Mouse (Mus musculus): Measurements from ENCODE around the gene Hist2h2ab. TPM values are rescaled to one million over a fixed set of nuclear protein-coding genes. Genes with fewer than 3 reads are reported as not detected.

Hist2h2ab gene
- polyA plus RNA-seq, 1 experiment: 3.0 TPM

DNA sequence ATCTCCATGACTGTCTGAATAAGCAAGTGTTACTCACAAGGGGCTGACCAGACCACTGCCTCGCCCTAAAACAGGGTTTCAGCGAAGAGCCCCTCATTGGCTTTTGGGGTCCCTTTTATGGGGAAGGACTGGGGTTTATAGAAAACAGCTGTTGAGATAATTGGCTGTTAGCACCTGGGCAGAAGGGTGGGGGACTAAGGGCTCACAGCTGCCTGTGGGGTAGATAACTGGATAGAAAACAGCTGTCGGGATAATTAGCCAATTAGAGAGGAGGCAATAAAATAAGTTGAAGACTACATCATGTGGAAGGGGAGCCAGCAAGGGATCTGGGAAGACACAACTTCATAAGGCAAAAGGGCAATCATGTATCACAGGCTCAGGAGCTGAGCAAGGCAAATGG, 31.2 kb downstream of the Hist2h2ab start:
- H3K27ac ChIP-seq (ENCODE audit: insufficient read depth, low read length): peak overlapping the region; percentile 43
- no peaks in the 10 kb centered on the region for H3K27me3 ChIP-seq (ENCODE audit: control insufficient read depth, insufficient read depth, low read length)
- H3K4me3 ChIP-seq (ENCODE audit: extremely low read depth, insufficient read depth, insufficient read length): no peak overlapping the region
- 72% methylated on average over 3 of the region's 3 CpGs for whole genome bisulfite sequencing
- TF ChIP-seq POLR2A (IDR thresholded peaks at IDR 0.05; ENCODE audit: low read depth, low read length): no peak
- no peak for TF ChIP-seq CTCF (IDR thresholded peaks at IDR 0.05; ENCODE audit: extremely low read depth, insufficient read depth, insufficient read length, insufficient replicate concordance)
- H3K36me3 ChIP-seq (ENCODE audit: control insufficient read depth, insufficient read depth, low read length): no peaks in the 10 kb centered on the region
- no peaks in the 10 kb centered on the region for H3K4me1 ChIP-seq (ENCODE audit: control insufficient read depth, insufficient read depth, insufficient read length)
- DNase-seq (ENCODE audit: low read depth in 1 of 2, low spot score in 2 of 2): no peak

DNA sequence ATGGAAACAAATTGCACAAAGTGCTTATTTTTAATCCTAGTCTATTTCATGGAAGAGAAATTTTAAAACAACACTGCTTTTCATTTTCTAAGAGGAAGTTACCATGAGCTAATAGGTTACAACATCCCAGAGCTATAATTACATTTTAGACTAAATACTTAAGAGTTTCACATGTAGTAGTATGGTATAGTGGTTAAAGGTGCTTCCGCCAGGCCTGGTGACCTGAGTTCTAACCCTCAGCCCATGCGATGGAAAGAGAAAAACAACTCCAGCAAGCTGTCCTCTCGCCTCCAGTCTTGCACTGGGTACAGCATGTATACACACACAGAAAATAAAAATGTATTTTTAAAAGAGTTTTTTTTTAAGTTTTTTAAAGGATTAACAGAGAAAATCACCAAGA, 32.1 kb downstream of the Hist2h2ab start:
- no peaks in the 10 kb centered on the region for H3K27me3 ChIP-seq (ENCODE audit: control insufficient read depth, insufficient read depth, low read length)
- H3K4me1 ChIP-seq (ENCODE audit: control insufficient read depth, insufficient read depth, insufficient read length): no peaks in the 10 kb centered on the region; the same call in 1 of the 2 replicates
- DNase-seq (ENCODE audit: low read depth in 1 of 2, low spot score in 2 of 2): no peak
- H3K27ac ChIP-seq (ENCODE audit: insufficient read depth, low read length): peak overlapping the region; percentile 73; the same call in 1 of the 2 replicates
- 34% methylated on average over 3 of the region's 3 CpGs for WGBS
- TF ChIP-seq CTCF (IDR thresholded peaks at IDR 0.05; ENCODE audit: extremely low read depth, insufficient read depth, insufficient read length, insufficient replicate concordance) (no peak), POLR2A (IDR thresholded peaks at IDR 0.05; ENCODE audit: low read depth, low read length) (no peak)
- H3K36me3 ChIP-seq (ENCODE audit: control insufficient read depth, insufficient read depth, low read length): no peaks in the 10 kb centered on the region
- no peak overlapping the region for H3K4me3 ChIP-seq (ENCODE audit: extremely low read depth, insufficient read depth, insufficient read length)

DNA sequence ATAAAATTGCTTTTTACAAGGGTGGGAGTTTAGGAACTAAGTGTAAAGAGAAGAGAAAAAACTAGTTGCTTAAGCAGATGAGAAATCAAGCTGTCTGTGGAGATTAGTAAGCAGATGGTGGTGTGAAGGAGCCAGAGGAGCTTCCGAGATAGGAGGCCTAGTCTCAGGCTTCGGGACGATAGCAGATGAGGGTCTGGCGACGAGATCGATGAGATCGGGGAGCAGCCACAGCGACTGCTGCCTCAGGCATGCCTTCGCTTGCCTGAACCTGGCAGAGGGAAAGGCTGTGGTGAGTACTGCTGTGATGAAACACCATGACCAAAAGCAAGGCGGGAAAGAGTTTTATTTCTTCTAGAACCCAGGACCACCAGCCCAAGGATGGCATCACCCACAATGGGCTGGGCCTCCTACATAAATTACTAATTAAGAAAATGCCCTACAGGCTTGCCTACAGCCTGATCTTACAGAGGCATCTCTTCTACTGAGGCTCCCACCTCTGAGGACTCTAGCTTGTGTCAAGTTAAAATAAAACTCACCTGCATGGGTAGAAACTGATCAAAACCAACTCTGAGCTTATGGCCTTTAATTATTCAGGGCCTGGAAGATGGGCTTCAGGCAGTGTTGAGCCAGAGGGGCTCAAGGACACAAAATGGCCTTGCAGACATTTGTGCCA, 35.2 kb downstream of the Hist2h2ab start:
- Histone ChIP-seq H3K4me1 (ENCODE audit: control insufficient read depth, insufficient read depth, insufficient read length) (no peaks in the 10 kb centered on the region; the same call in 1 of the 2 replicates), H3K27ac (ENCODE audit: insufficient read depth, low read length) (no peak overlapping the region), H3K4me3 (ENCODE audit: extremely low read depth, insufficient read depth, insufficient read length) (no peak overlapping the region), H3K36me3 (ENCODE audit: control insufficient read depth, insufficient read depth, low read length) (no peaks in the 10 kb centered on the region), H3K27me3 (ENCODE audit: control insufficient read depth, insufficient read depth, low read length) (no peaks in the 10 kb centered on the region)
- WGBS: 85% methylated on average over 10 of the region's 10 CpGs
- no peak for DNase-seq (ENCODE audit: low read depth in 1 of 2, low spot score in 2 of 2)
- TF ChIP-seq POLR2A (IDR thresholded peaks at IDR 0.05; ENCODE audit: low read depth, low read length) (no peak), CTCF (IDR thresholded peaks at IDR 0.05; ENCODE audit: extremely low read depth, insufficient read depth, insufficient read length, insufficient replicate concordance) (no peak)

DNA sequence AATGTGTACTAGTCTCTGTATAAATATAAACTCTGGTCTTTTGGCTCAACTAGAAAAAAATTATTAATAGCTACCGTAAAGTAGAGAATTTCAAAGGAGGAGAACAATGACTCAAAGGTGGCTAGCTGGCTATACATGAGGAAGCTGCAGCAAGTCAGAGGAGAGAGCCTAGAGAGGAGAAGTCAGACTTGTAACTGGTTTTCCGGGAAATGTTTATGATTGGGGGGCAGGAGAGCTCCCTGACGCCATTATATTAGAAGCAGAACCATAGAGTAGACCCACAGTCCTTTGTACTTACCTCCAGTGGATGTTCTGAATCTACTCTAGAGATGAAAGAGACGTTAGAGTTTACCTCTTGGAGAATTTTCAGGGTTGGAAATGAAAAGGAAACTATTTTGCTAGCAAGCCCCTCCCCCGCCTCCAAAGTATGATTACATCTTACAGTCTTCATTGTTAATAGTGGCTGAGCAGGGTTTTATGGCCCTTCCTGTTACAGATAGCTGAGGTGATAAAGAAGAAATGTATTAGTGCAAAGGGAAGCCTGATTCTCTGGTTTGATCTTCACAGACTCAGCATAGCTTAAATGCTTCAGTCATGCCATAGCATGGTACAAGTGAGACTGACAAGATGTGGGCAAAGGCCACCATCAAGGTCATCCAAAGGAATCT, 36.4 kb downstream of the Hist2h2ab start:
- no peak for DNase-seq (ENCODE audit: low read depth in 1 of 2, low spot score in 2 of 2)
- H3K27me3 ChIP-seq (ENCODE audit: control insufficient read depth, insufficient read depth, low read length): no peaks in the 10 kb centered on the region
- no peak overlapping the region for H3K27ac ChIP-seq (ENCODE audit: insufficient read depth, low read length)
- no peak overlapping the region for H3K4me3 ChIP-seq (ENCODE audit: extremely low read depth, insufficient read depth, insufficient read length)
- H3K36me3 ChIP-seq (ENCODE audit: control insufficient read depth, insufficient read depth, low read length): no peaks in the 10 kb centered on the region
- TF ChIP-seq POLR2A (IDR thresholded peaks at IDR 0.05; ENCODE audit: low read depth, low read length): no peak
- TF ChIP-seq CTCF (IDR thresholded peaks at IDR 0.05; ENCODE audit: extremely low read depth, insufficient read depth, insufficient read length, insufficient replicate concordance): no peak
- H3K4me1 ChIP-seq (ENCODE audit: control insufficient read depth, insufficient read depth, insufficient read length): no peaks in the 10 kb centered on the region; the same call in 1 of the 2 replicates
- WGBS: 62% methylated on average over 5 of the region's 5 CpGs

DNA sequence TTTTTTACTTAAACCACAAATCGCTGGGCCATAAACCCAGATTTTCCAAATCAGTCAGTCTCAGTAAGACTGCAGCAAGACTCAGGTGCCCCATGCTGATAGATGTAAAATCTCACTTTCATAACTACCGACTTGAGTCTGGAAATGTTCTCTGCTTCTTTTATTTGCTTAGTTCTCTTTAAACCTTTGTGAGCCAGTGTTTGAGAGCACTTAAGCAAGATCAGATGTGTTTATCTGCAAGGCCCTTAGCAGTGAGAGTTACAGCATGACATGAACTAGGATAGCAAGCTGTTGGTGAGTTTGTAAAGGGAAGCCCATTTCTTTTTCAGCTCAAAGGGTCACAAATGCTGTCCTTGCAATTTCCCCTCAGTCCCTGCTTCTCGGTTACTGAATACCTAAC, 37.5 kb downstream of the Hist2h2ab start:
- no peaks in the 10 kb centered on the region for H3K36me3 ChIP-seq (ENCODE audit: control insufficient read depth, insufficient read depth, low read length)
- no peaks in the 10 kb centered on the region for H3K27me3 ChIP-seq (ENCODE audit: control insufficient read depth, insufficient read depth, low read length)
- no peak overlapping the region for H3K4me3 ChIP-seq (ENCODE audit: extremely low read depth, insufficient read depth, insufficient read length)
- no peak overlapping the region for H3K27ac ChIP-seq (ENCODE audit: insufficient read depth, low read length)
- no peak for TF ChIP-seq POLR2A (IDR thresholded peaks at IDR 0.05; ENCODE audit: low read depth, low read length)
- no peak for TF ChIP-seq CTCF (IDR thresholded peaks at IDR 0.05; ENCODE audit: extremely low read depth, insufficient read depth, insufficient read length, insufficient replicate concordance)
- DNase-seq (ENCODE audit: low read depth in 1 of 2, low spot score in 2 of 2): no peak
- whole genome bisulfite sequencing: 65% methylated on average over 3 of the region's 3 CpGs
- no peaks in the 10 kb centered on the region; the same call in 1 of the 2 replicates for H3K4me1 ChIP-seq (ENCODE audit: control insufficient read depth, insufficient read depth, insufficient read length)

DNA sequence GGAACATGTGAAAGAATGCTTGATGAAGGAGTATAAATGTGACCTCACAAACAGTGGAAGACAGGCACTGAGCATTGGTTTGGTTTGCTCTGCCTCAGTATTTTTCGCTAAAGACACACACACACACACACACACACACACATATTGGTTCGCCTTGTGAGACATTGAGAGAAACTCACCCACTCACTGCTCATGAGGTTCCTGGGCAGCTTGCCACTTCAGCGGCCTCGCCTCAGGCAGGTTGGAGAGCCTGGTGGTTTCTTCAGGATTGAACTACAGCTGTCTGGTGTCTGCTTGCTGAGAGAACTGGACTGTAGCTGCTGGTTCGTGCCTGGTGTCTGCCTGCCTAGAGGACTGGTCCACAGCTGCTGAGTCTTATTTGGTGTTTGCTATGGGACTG, 40.6 kb downstream of the Hist2h2ab start:
- Histone ChIP-seq H3K36me3 (ENCODE audit: control insufficient read depth, insufficient read depth, low read length) (no peaks in the 10 kb centered on the region), H3K27me3 (ENCODE audit: control insufficient read depth, insufficient read depth, low read length) (no peaks in the 10 kb centered on the region), H3K27ac (ENCODE audit: insufficient read depth, low read length) (no peak overlapping the region), H3K4me1 (ENCODE audit: control insufficient read depth, insufficient read depth, insufficient read length) (peaks cover 4% of the 10 kb centered on the region; the same call in 1 of the 2 replicates), H3K4me3 (ENCODE audit: extremely low read depth, insufficient read depth, insufficient read length) (no peak overlapping the region)
- TF ChIP-seq CTCF (IDR thresholded peaks at IDR 0.05; ENCODE audit: extremely low read depth, insufficient read depth, insufficient read length, insufficient replicate concordance) (no peak), POLR2A (IDR thresholded peaks at IDR 0.05; ENCODE audit: low read depth, low read length) (no peak)
- DNase-seq (ENCODE audit: low read depth in 1 of 2, low spot score in 2 of 2): no peak
- WGBS: 91% methylated on average over 5 of the region's 5 CpGs

DNA sequence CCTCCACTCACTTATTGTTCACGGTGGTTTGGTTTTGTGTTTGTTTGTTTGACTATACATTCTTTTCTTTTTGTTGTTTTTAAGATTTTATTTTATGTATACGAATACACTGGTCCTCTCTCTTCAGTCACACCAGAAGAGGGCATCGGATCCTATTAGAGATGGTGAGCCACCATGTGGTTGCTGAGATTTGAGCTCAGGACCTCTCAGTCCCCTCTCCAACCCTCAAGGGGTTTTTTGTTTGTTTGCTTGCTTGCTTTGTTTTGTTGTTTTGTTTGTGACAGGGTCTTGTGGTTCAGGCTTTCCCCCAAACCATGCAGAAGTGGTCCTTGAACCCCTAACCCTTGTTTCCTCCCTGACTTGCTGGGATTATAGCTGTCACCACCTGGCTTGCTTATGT, 42.0 kb downstream of the Hist2h2ab start:
- WGBS: 56% methylated on average over 3 of the region's 3 CpGs
- no peaks in the 10 kb centered on the region for H3K27me3 ChIP-seq (ENCODE audit: control insufficient read depth, insufficient read depth, low read length)
- DNase-seq (ENCODE audit: low read depth in 1 of 2, low spot score in 2 of 2): no peak
- H3K4me1 ChIP-seq (ENCODE audit: control insufficient read depth, insufficient read depth, insufficient read length): peaks cover 4% of the 10 kb centered on the region; the same call in 1 of the 2 replicates
- TF ChIP-seq POLR2A (IDR thresholded peaks at IDR 0.05; ENCODE audit: low read depth, low read length): no peak
- TF ChIP-seq CTCF (IDR thresholded peaks at IDR 0.05; ENCODE audit: extremely low read depth, insufficient read depth, insufficient read length, insufficient replicate concordance): no peak
- peak overlapping the region; percentile 96 for H3K27ac ChIP-seq (ENCODE audit: insufficient read depth, low read length)
- 0 out of 2 replicates have a peak overlapping the region, but pooled peaks have one; percentile 76 for H3K4me3 ChIP-seq (ENCODE audit: extremely low read depth, insufficient read depth, insufficient read length)
- no peaks in the 10 kb centered on the region for H3K36me3 ChIP-seq (ENCODE audit: control insufficient read depth, insufficient read depth, low read length)

Data from spleen, adult 2 months (tissue).